Mouse (Mus musculus): Measurements from ENCODE around the gene St6galnac4.
A peak's percentile ranks its signal among the peaks of the same experiment; 100 is the strongest.

St6galnac4 gene

GRCm38 (mm10) chr2:32604631-32605030, 17.7 kb downstream of the St6galnac4 start:
- no peak for DNase-seq

GRCm38 (mm10) chr2:32606161-32607142, 19.6 kb downstream of the St6galnac4 start:
- peak; percentile 78 for DNase-seq

DNA sequence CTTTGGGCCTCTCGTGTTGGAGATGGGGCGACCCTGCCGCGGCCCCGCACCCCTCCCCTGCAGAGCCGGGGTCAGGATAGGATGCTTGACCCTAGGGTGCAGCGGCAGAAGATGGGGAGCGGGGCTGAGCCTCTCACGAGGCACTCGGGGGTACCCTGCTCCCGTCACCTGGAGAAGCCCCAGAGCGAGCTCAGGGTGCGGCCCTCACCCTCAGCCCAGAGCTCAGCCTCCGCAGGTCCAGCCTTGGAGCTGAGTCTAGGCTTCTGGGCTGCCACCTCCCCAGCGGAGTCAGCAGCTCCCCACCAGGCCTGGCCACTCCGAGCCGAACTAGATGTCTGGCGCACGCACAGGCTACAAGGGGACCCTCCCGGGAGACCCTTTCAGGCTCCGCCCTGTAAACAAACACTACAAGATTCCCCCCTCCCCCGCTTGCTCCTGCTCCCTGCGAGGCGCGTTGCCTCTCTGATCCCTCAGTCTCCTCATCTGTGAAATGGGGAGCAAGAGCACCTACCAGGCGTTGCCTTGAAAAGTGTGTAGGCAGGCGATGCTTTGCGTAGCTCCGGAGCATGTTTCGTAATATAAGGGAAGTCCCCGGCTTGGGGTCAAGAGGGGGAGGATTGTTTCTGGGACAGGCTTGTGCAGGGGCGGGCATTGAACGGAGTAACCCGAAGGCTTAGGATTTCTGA, 20.5 kb downstream of the St6galnac4 start:
- DNase-seq = no peak

- DNase-seq = no peak
Observed at GRCm38 (mm10) chr2:32608141-32608777, 21.4 kb downstream of the St6galnac4 start.

- no peak for DNase-seq
Observed at GRCm38 (mm10) chr2:32608778-32609435, 22.0 kb downstream of the St6galnac4 start.

DNA sequence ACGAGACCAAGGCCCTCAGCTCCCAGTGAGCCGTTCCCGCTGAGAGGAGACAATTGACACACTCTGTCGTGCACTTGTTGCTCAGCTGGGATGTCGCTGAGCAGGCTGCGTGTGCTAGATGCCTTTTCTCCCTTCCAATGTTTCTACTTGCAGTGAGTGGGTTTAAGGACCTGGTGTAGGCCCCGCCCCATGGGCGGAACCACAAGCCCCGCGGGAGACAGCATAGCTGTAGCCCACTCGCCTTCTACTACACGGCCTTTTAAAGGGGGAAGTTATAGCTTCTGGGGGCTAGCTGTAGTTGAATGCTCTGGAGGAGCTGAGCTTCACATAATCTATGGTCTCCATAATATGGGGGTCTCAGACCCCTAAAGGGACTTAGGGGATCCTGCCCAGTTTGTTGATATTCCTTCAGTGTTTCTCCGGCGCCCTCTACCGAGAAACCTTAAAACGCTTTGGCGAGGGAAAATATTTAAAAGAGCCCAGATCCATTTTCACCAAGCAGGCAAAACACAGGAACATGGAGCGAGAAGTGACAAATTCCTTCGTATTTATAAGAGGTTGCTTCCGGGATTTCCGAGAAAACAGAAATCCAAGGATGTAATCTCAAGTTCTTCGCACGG, 23.8 kb downstream of the St6galnac4 start:
- DNase-seq = no peak

- DNase-seq = no peak
Observed at GRCm38 (mm10) chr2:32612274-32612673, 25.4 kb downstream of the St6galnac4 start.

- no peak for DNase-seq
Observed at GRCm38 (mm10) chr2:32617109-32617508, 30.2 kb downstream of the St6galnac4 start.

- DNase-seq = no peak
Observed at GRCm38 (mm10) chr2:32617601-32618000, 30.7 kb downstream of the St6galnac4 start.

DNA sequence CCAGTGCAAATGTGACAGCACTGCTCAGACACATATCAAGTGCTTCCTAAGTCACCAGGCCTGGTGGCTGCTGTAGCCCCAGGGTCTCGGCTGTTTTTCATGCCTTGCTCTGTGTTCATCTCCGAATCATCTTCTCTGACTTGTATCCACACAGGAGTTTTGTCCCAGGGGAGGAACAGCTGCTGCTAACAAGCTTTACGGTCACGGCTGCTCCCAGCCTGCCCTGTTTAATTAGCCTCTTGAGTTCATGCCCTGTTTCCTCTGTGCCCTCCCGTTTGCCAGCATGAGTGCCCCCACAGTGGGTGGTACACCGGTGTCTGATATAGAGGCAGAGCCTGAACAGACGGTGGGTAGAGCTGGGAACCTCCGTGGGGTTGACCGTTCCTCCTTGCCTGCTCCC, 31.2 kb downstream of the St6galnac4 start:
- DNase-seq = no peak

DNA sequence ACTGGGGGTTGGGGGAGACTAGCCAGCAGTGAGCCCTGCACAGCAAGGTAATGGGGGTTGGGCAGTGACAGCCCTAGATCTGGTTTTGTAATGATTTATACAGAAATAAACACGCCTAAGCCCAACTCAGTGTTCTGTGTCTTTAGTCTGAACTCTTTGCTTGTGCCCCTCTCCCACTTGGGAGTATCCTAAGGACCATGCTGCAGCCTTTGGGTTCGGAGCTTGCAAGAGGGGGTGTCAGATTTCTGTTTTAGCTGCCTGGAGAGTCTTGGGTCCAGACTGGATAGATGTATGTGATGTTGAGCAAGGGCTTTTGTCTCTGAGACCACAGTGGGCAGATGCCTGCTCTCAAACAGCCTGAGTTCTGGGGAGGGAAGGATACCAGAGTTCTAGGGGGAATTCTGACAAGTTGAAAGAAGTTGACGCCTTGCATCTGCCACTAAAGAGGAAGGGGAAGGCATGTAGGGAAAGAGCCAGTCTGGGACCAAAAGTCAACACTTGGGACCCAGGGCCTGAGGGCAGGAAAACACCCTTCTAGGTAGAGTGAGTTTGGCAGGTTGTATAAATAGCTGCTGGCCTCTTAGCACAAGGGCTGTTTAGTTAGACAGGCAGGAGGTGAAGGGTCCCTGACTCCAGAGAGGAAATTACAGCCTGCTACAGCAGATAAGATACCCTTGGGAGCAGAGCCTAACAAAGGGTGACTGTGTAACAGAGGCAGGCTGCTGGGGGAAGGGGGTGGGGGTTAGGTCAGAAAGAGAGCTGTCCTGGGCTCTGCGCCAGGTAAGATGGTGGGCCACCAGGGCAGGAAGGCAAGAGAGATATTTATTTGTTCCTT, 34.0 kb downstream of the St6galnac4 start:
- no peak for DNase-seq

DNA sequence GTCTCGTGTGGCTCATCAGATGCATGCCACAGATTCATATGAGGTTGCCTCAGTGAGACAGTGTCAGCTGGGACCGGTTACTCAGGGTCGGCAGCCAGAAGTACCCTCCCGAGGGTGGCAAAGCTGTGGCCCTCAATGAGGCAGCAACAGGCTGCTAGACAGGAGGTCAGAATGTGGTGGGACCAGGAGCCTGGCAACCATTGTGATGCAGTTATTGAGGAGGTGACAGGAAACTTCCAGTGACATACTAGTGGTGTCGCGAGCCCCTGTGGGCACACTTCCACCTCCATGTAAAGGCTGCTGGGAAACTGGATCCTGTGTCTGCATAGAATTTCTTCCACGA, 34.6 kb downstream of the St6galnac4 start, which contains the start of gene Ak1:
Ak1 (plus strand) TSS at position 242 of the 343 bp plus-strand sequence.
- no peak for DNase-seq

- DNase-seq = no peak
Observed at GRCm38 (mm10) chr2:32624111-32624748, 37.3 kb downstream of the St6galnac4 start.

- peak; percentile 79 for DNase-seq
Observed at GRCm38 (mm10) chr2:32625212-32625872, 38.4 kb downstream of the St6galnac4 start.

DNA sequence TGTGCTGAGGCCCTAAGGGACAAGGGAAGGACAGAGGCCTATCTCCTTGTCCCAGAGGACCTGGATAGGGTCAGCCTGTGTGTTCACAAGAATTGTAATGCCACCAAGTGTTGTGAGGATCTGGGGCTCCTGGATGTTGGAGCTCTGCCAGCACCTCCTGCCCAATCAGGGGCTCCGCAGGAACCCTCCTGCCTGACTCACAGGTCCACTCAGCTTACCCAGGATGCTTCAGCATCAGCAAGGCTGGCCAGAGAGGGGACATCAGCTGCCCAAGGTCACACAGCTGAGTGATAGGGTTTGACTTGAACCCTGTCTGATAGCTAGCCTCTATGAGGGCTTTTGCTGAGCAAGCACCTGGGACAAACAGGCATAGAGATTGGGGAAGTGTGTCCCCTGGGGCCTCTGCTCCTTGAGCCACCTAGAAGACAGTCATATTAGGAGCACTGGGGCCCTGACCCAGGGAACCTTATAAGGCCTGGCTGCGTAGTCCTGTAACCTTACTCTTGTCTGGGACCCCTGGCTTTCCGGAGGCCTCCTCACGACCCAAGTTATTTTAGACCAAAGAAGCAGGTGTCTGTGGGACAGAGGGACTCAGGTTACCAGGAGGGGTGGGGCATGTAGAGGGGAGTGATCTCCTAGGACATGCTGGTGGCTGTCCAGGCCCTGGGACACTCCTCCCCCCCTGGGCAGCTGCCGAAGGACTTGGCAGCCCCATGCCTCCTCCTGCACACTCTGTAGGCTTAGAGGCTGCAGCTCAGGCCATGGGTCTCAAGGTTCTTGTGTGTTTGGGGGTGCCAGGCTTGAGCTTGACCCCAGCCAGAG, 39.2 kb downstream of the St6galnac4 start:
- peak; percentile 68 for DNase-seq

DNA sequence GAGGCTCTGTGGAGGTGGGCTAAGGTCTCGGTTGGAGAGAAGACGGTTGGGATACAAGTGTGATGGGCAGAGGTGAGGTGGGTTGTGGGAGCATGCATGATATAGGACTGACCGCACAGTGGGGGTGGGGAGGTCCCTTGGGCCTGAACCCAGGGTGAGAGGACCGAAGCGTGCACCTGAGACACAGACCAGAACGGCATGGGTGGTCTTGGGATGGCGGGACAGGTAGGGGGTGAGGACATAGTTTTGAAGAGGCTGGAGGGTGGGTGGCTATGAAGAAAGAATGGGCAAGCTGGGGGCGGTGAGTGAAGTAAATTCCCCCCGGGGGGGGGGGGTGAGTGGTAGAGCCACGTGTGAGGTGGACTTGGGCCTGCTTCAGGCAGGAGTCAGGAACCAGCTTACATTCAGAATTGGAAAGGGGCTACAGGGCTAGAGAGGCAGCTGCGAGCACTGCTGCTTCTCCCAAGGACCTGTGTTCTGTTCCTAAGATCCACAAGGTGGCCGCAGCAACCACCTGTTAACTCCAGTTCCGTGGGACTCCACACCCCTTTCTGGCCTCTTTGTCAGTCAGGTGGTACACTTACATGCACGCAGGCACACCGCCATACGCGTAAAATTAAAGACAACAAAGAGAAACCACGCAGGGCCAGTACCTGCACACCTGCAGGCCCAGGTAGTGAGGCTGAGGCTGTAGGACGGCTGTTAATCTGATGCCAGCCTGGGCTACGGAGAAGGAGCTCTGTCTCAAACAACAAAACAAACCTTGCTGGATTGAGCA, 40.6 kb downstream of the St6galnac4 start:
- no peak for DNase-seq

DNA sequence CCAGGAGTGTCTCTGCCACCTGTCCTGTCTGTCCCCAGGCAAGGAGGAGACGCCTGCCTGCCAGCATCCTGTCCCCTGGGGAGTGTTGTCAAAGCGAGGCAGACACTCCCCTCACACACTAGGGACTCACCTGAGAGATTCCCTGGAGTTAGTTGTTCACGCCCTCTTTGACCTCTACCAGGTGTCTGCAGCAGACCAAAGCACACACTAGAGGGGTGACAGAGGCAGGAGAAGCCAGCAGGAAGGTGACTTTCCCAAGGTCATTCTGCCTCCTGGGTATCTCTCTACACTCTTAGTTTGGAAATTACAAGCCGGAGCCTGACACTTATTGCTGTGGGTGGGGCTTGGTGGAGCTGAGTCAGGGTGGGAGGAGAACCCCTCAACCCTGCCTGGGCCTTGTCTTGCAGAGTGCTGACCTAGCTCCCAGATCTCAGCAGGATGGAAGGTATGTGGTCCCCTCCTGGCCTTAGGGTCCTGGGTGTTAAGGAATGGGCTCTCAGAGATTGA, 41.2 kb downstream of the St6galnac4 start:
- no peak for DNase-seq

GRCm38 (mm10) chr2:32628729-32629128, 41.8 kb downstream of the St6galnac4 start:
- peak; percentile 67 for DNase-seq

Data from right cerebral cortex, postnatal 4 days (tissue).